Mouse (Mus musculus) neural tube, embryonic 11.5 days (tissue): ENCODE data around the gene Slc7a10. TPM values are rescaled to one million over a fixed set of nuclear protein-coding genes. Genes with fewer than 3 reads are reported as not detected.
A peak's percentile ranks its signal among the peaks of the same experiment; 100 is the strongest.
"Not testable (repeated sequence)": the region's sequence is repeated elsewhere in the genome, so short reads cannot be mapped to it uniquely, and the experiment has no call there.

ENCODE experiments used
- ATAC-seq: fragments of 200-750 bp; cut with Nextera tagmentation; 2 replicates; pipeline ENCODE4 v1.8.0; 2017; ENCODE audit warnings: moderate number of reproducible peaks, mild to moderate bottlenecking, moderate TSS enrichment, moderate library complexity; ENCODE audit not compliant: insufficient read depth, low FRiP score, low TSS enrichment
- DNase-seq: peaks from one replicate; pipeline ENCODE4 v3.0.0-alpha.2; 2015; ENCODE audit warnings: low spot score
- H3K27ac ChIP-seq: fragments of 300-500 bp; sonication (generic); 2 replicates; pipeline ENCODE4 v1.5.1; 2014; ENCODE audit warnings: low read depth, mild to moderate bottlenecking, low read length
- H3K27me3 ChIP-seq: fragments of 300-500 bp; sonication (generic); 2 replicates; pipeline ENCODE4 v1.6.1; 2014; ENCODE audit warnings: mild to moderate bottlenecking, low read length, mixed read lengths; ENCODE audit not compliant: control insufficient read depth, insufficient read depth
- H3K36me3 ChIP-seq: fragments of 300-500 bp; sonication (generic); 2 replicates; pipeline ENCODE4 v1.6.1; 2014; ENCODE audit warnings: mild to moderate bottlenecking, low read length, moderate library complexity, mixed read lengths; ENCODE audit not compliant: control insufficient read depth, insufficient read depth
- H3K4me1 ChIP-seq: fragments of 300-500 bp; sonication (generic); 2 replicates; pipeline ENCODE4 v1.6.1; 2014; ENCODE audit warnings: low read length, mixed read lengths; ENCODE audit not compliant: control insufficient read depth, insufficient read depth
- H3K4me2 ChIP-seq: fragments of 300-500 bp; sonication (generic); 2 replicates; pipeline ENCODE4 v1.6.1; 2014; ENCODE audit warnings: low read depth, mild to moderate bottlenecking, moderate library complexity
- H3K4me3 ChIP-seq: fragments of 300-500 bp; sonication (generic); 2 replicates; pipeline ENCODE4 v1.5.1; 2014; ENCODE audit warnings: low read depth, low read length
- H3K9ac ChIP-seq: fragments of 300-500 bp; sonication (generic); 2 replicates; pipeline ENCODE4 v1.6.1; 2014; ENCODE audit warnings: mild to moderate bottlenecking, low read length
- H3K9me3 ChIP-seq: fragments of 300-500 bp; sonication (generic); 2 replicates; pipeline ENCODE4 v1.6.1; 2016; ENCODE audit warnings: low read length; ENCODE audit not compliant: control insufficient read depth
- WGBS: fragments of 180-500 bp; shearing (Covaris S2); extraction: QIAGEN DNeasy Blood & Tissue Kit; methylation state at CpG from one replicate; pipeline ENCODE4 v1.1.7; 2014; 5-methylcytosine and 5-hydroxymethylcytosine counted together
- polyA plus RNA-seq: library from polyadenylated mRNA; unstranded; fragments of >200 nt; fragmentation: Nextera tagmentation; extraction: Ambion mirVana; gene quantifications from 2 replicates; pipeline ENCODE4 v1.2.1, GENCODE M21; 2014

Slc7a10 gene
- polyA plus RNA-seq, 1 experiment from 2014 or later: 0.25 TPM

DNA sequence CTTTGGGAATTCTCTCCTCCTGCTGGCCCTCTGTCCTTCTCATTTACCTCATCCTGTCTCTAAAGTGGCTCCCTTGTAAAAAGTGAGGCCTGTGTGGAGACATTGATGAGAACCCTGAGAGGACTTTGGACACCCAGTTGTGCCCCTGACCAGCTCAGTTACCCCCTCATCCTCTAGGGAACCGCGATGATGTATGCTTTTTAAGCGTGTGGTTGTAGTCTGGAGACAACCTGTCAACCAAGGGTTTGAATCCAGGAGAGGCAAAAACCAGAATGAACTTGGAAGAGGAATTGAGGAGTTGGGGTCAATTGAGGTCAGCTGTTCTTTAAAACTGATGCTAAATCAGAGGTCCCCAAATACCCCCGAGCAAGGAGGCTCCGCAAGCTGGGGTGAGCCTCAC lies 29.5 kb downstream of the Slc7a10 start:
- peak overlapping the region; percentile 75 for H3K4me2 ChIP-seq
- DNase-seq: no peak
- peak overlapping the region; percentile 87; the same call in 1 of the 2 replicates for H3K27ac ChIP-seq

GRCm38 (mm10) chr7:35220694-35221365 lies 34.6 kb downstream of the Slc7a10 start:
- DNase-seq (no peak), ATAC-seq (no peak)
- Histone ChIP-seq H3K4me3 (no peak overlapping the region), H3K9ac (no peak overlapping the region), H3K9me3 (no peaks in the 10 kb centered on the region), H3K4me2 (no peak overlapping the region), H3K27me3 (no peaks in the 10 kb centered on the region), H3K36me3 (no peaks in the 10 kb centered on the region), H3K4me1 (peaks cover under 1% of the 10 kb centered on the region; the same call in 1 of the 2 replicates), H3K27ac (no peak overlapping the region)
- 79% methylated on average over 9 of the region's 9 CpGs for WGBS

More for the DNA sequence above, 29.5 kb downstream of the Slc7a10 start:
- no peaks in the 10 kb centered on the region for H3K27me3 ChIP-seq
- WGBS: 45% methylated on average over 5 of the region's 5 CpGs
- ATAC-seq: no peak
- H3K4me3 ChIP-seq: peak overlapping the region; percentile 90
- no peaks in the 10 kb centered on the region; the same call in 1 of the 2 replicates for H3K36me3 ChIP-seq
- H3K9ac ChIP-seq: peak overlapping the region; percentile 94
- no peaks in the 10 kb centered on the region for H3K9me3 ChIP-seq
- H3K4me1 ChIP-seq: peaks cover 12% of the 10 kb centered on the region

GRCm38 (mm10) chr7:35230333-35230732 lies 44.1 kb downstream of the Slc7a10 start:
- ATAC-seq (no peak), DNase-seq (no peak)
- Histone ChIP-seq H3K9ac (no peak overlapping the region), H3K4me1 (no peaks in the 10 kb centered on the region), H3K27ac (no peak overlapping the region), H3K36me3 (no peaks in the 10 kb centered on the region), H3K9me3 (no peaks in the 10 kb centered on the region), H3K4me2 (no peak overlapping the region), H3K4me3 (no peak overlapping the region), H3K27me3 (no peaks in the 10 kb centered on the region)
- WGBS: 70% methylated on average over 3 of the region's 3 CpGs

DNA sequence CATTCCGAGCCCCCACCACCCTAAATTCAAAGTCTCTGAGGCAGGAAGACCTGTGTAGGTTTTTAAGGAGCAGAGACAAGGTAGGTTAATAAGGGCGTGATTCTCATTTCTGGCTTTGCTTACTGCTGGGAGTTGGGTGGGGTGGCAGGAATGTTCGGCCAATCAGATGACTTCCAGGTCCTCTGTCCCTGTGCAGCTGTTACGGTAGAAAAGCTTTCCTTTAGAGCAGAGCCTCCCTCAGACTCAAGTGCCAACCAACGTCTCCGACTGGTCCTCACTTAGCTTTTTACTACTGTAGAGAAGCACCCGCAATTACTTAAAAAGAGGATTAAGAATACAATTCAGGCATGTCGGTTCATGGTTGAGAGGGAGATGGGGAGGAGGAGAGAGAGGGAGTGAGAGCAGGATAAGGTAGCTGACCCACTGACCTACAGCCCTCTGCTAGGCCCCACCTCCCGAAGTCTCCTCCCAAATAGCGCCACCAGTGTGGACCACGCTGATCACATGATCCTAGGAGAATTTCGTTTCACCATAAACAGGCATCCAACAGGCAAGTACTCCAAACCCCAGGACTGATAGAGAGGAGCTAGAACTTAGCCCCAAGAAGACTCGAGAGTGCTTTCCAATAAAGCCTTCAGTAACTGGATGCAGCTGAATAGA lies 46.7 kb downstream of the Slc7a10 start:
- DNase-seq (no peak), ATAC-seq (no peak)
- H3K9me3 ChIP-seq: no peaks in the 10 kb centered on the region
- H3K27ac ChIP-seq: no peak overlapping the region
- no peaks in the 10 kb centered on the region for H3K36me3 ChIP-seq
- no peaks in the 10 kb centered on the region for H3K4me1 ChIP-seq
- 32% methylated on average over 13 of the region's 13 CpGs for WGBS
- no peak overlapping the region for H3K9ac ChIP-seq
- H3K4me2 ChIP-seq: no peak overlapping the region
- H3K4me3 ChIP-seq: no peak overlapping the region
- no peaks in the 10 kb centered on the region for H3K27me3 ChIP-seq

DNA sequence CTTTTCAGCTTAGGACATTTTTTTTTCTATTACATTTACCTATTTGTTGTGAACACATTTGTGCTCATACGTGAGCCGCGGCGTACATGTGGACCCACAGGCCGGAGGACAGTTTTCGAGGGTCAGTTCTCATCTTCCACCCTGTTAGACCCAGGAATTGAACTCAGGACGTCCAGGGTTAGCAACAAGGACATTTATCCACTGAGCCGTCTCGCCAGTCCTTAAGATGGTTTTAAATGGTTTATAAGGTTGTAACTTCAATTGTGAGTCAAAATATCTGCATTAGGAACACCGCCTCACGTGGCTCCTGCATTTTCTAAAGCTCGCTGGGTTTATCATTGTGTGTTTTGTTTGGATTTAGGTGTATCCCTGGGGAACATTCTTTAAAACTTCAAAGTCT lies 47.7 kb downstream of the Slc7a10 start:
- peak; percentile 23 for DNase-seq
- Histone ChIP-seq H3K9ac (peak overlapping the region; percentile 61), H3K4me3 (peak overlapping the region; percentile 50), H3K36me3 (no peaks in the 10 kb centered on the region), H3K27ac (peak overlapping the region; percentile 57; the same call in 1 of the 2 replicates), H3K9me3 (no peaks in the 10 kb centered on the region), H3K4me1 (no peaks in the 10 kb centered on the region), H3K4me2 (peak overlapping the region; percentile 28), H3K27me3 (no peaks in the 10 kb centered on the region)
- 46% methylated on average over 12 of the region's 12 CpGs for WGBS
- no peak for ATAC-seq

GRCm38 (mm10) chr7:35234361-35235245 lies 48.4 kb downstream of the Slc7a10 start:
- H3K4me1 ChIP-seq: no peaks in the 10 kb centered on the region
- H3K9ac ChIP-seq: peak overlapping the region; percentile 61
- H3K36me3 ChIP-seq: no peaks in the 10 kb centered on the region
- peak; percentile 93 for ATAC-seq
- H3K4me3 ChIP-seq: peak overlapping the region; percentile 50
- H3K4me2 ChIP-seq: peak overlapping the region; percentile 28
- DNase-seq: peak; percentile 99
- H3K27me3 ChIP-seq: no peaks in the 10 kb centered on the region
- H3K27ac ChIP-seq: peak overlapping the region; percentile 67
- 1% methylated on average over 44 of the region's 45 CpGs for WGBS
- no peaks in the 10 kb centered on the region for H3K9me3 ChIP-seq

- peak; percentile 65 for DNase-seq
- Histone ChIP-seq H3K27ac (peak overlapping the region; percentile 67; the same call in 1 of the 2 replicates), H3K9me3 (no peaks in the 10 kb centered on the region), H3K4me3 (peak overlapping the region; percentile 50), H3K27me3 (no peaks in the 10 kb centered on the region), H3K36me3 (no peaks in the 10 kb centered on the region), H3K9ac (no peak overlapping the region), H3K4me1 (no peaks in the 10 kb centered on the region), H3K4me2 (peak overlapping the region; percentile 46)
- ATAC-seq: peak; percentile 77
- 22% methylated on average over 9 of the region's 9 CpGs for WGBS
Measured at GRCm38 (mm10) chr7:35235308-35235707, 49.1 kb downstream of the Slc7a10 start.

GRCm38 (mm10) chr7:35237935-35238334 lies 51.8 kb downstream of the Slc7a10 start:
- not testable (repeated sequence) for H3K4me1 ChIP-seq, H3K36me3 ChIP-seq, H3K27me3 ChIP-seq, H3K4me3 ChIP-seq, H3K27ac ChIP-seq, DNase-seq, ATAC-seq, H3K4me2 ChIP-seq, H3K9me3 ChIP-seq, H3K9ac ChIP-seq
- 65% methylated on average over 2 of the region's 3 CpGs for WGBS
